Mouse (Mus musculus): ENCODE results near the gene Tbpl1. TPM values are rescaled to one million over a fixed set of nuclear protein-coding genes. Genes with fewer than 3 reads are reported as not detected.

The Tbpl1 gene
- 10 to 100 TPM; 67.4 to 73.2 TPM for total RNA-seq (2021)
- long read RNA-seq, experiment 1, transcript Tbpl1-202 (7 exons, 2,873 nt) = major isoform, 74 of 77 reads
- long read RNA-seq, experiment 1, partial matches to known transcripts = 0 of 77 reads
- long read RNA-seq, experiment 1, other reads (novel, unspliced or antisense) = 3 of 77 reads
- long read RNA-seq, experiment 2, transcript Tbpl1-202 (7 exons, 2,873 nt) = major isoform, 68 of 80 reads
- long read RNA-seq, experiment 2, partial matches to known transcripts = 1 of 80 reads
- long read RNA-seq, experiment 2, other reads (novel, unspliced or antisense) = 10 of 80 reads

DNA sequence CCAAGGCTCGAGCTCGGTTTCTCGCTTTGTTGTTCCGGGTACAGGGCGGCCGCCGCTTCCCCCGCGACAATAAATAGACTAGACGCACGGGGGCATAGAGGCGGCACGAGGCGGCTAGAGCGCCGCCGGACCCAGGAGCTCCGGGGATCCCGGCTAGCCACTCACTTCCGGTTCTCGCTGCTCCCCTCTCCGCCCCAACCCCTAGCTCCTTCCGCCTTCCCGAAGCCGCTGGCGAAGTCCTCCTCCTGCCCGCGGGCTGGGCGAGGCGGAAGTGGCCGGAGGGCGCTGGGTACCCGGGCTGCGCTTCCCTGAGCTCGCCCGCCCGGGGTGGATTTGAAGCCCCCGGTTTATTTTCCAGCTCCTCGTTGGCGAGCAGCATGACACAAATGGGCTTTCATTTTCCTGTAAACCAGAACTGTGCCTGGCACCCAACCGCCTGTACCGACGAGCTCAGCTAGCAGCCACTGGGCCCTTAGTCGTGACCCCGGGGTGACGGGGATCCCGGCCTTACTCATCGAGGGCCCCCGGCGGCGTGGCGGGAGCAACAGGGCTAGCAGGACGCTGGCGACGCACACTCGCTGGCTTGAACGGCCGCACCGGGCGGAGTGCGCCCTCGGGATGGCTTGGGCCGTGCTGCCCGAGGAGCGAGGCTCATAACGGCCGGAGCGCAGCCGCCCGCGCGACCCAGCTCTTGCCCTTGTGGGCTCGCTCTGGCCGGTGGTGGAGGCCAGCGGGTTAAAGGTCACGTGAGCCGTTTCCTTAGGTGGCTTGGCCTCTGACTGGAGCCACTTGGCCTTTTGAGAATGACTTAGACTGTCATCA lies at the start of gene Tbpl1:
Gene Tbpl1, minus strand, starts transcription at position 667 of the 822 bp plus-strand sequence.
- peak; percentile 94 to 96 for DNase-seq (ENCODE audit: low spot score in 2 of 2)

DNA sequence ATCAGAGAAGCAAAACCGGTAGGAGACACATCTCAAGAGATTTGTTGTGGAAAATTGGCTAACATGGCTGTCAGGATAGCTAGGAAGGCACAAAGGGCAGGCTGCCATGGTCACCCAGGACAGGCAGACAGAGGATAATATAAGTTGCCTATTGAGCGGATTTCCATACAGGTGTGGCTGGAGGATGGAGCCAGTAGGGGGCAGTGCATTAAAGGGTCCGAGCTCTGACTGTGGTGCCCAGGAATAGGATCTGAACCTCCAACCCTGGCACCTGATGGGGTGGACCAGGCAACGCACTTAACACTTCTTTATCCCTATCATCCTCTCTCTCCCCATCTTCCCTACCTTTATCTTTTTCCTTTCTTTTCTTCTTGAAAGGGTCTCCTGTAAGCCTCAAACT lies 49.7 kb upstream of the Tbpl1 start:
- DNase-seq (ENCODE audit: low spot score in 2 of 2) = no peak

DNA sequence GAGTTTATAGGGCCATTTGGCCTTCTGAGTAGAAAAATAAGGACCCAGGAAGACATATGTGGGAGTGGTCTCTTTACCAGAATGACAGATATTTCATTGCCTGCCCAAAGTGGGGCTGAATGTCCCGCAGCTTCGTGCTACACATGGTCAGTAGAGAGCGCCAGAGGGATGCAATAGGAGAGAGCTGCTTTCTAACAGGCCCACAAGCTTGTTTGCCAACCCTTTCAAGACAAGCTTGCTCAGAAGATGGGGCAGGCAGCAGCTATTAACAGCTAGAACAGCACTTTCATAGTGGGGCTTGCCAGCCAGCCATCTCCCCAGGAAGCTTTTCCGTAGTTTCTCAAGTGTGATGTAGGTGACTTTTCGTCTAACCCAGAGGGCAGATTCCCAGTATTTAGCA lies 46.2 kb upstream of the Tbpl1 start:
- no peak for DNase-seq (ENCODE audit: low spot score in 2 of 2)

DNA sequence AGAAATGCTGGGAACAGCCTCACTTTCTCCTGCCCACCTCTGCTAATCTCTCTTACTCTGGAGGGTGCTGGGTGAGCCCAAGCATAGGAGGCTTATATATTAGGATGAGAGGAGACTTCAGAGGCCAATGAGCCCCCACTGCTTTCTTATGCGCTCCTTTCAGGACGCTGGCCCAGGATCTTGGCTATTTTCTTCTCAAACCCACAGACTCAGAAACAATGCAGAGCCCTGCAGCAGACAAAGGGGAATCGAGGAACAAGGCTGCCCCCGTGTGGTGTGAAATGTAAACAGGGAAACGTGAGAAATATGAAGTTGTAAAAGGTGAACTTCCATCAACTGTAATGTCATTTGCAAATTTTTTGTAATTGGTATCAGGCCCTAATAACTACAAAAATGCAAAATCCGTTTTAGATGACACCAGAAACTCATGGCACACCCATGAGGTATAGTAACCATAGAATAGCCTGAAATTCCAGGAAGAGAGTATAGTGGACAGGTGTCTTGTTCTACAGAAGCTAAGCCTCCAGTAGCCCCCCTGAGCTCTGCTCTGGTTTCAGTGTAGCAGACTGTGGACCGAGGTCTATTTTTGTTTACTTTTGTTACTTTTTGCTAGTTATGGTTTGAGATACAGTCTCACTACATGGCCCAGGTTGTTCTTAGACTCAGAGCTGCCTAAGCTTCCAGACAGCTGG lies 44.4 kb upstream of the Tbpl1 start:
- DNase-seq (ENCODE audit: low spot score in 2 of 2) = peak; percentile 52 to 69

DNA sequence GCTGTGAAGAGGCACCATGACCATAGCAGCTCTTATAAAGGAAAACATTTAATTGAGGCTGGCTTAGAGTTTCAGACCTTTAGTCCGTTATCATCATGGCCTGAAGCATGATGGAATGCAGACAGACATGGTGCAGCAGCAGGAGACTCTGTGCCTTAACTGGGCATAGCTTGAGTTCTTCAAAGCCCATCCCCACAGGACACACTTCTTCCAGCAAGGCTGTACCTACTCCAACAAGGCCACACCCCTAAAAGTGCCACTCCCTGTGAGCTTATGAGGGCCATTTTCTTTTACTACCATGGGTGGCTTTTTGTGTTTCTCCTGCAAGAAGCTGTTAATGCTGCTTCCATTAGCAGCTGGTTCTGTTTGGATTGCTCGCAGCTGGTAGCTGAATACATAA lies 43.7 kb upstream of the Tbpl1 start:
- DNase-seq (ENCODE audit: low spot score in 2 of 2) = no peak

DNA sequence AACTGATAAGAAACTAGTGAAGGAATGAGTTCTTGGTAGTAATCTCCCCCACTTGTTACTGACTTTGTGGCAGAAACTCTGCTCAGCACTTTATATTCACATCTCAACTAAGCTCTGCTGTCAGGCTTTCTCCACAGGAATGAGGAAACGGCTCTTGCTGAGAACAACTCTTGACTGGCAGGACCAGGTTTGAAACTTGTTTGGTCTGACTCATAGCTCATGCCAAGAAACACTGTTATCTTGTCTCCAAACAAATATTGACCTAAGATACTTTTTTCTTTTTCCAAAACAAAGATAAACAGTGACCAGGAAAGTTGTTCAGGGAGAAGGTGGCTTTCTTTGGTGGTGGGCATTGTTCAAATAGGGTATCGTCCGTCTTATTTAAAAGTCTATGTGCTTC lies 42.9 kb upstream of the Tbpl1 start:
- DNase-seq (ENCODE audit: low spot score in 2 of 2) = no peak

DNA sequence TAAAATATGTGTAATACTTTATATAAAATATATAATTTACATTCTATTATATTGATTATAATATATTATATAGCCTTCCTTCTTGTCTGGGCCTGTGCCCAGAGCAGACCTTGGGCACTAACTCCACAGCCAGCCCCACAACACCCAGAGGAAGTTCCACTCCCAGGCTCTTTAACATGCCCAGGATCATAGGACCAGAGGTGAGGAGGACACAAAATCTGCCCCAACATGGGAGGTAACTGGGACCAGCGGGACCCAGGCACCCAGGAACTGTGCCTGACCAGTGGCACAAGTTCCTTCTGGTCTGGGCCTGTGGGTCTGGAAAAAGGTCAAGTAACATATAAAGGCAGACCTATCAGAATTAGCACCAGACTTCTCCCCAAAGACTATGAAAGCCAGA lies 22.5 kb upstream of the Tbpl1 start:
- no peak for DNase-seq (ENCODE audit: low spot score in 2 of 2)

DNA sequence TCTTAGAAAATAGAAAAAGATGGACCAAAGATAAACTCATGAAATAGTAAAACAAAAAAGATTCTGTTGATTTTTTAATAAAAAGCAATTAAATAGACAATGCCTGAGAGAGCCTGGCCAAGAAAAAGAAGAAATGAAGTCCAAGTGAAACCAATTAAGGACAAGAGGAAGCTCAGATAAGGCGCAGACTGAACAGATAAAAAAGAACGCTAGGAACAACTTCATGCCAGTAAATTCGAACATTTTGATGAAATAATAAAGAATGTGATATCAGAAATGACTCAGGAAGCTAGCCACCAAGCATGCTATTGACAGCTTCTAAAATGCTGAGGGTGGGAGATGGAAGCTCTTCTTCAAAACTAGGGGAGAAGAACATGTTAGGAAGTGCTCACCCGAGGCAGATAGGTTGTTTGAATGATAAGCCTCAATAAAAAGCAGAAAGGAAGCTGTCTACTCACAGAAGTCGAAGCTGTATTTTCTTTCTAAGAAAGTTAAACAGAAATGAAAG lies 19.5 kb upstream of the Tbpl1 start:
- no peak for DNase-seq (ENCODE audit: low spot score in 2 of 2)

DNA sequence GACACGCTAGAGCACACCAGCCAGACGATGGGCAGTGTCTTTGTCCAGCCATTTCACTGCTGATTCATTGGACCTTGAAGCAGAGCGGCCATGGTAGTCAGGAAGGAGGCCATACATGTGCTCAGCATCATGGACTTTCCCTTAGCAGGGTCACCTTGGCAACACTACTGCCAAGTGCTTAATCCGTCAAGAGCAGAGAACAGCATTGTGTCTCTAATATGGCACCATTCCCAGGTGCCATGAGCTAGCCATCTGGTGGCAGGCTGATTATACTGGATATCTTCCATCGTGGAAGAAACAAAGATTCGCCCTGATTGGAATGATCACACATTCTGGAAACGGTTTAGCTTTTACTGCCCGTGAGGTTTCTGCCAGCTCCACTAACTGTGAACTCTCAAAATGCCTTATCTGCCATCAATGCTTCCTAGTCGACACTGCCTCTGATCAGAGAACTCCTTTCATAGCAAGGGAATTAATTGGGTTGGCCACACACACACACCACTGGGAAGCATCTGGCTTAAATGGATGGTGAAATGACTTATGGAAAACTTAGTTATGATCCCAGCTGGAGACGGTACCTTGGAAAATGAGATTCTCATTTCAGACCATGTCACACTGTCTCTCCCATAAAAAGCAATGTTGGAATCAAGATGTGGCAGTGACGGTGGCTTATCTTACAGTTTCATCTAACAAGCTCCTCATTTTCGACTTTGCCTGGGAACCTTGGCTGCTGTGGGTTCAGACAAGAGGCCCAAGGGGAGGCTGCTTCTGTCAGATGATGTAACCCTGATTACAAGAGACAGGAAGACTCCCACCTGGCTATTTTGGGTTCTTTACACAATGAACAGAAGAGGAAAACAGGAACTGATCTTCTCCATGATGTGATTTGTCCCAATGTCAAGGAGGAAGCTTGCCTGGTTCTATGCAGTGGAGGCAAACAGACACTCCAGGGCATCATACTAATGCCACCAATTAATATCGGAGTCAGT lies 14.9 kb upstream of the Tbpl1 start:
- DNase-seq (ENCODE audit: low spot score in 2 of 2) = no peak

DNA sequence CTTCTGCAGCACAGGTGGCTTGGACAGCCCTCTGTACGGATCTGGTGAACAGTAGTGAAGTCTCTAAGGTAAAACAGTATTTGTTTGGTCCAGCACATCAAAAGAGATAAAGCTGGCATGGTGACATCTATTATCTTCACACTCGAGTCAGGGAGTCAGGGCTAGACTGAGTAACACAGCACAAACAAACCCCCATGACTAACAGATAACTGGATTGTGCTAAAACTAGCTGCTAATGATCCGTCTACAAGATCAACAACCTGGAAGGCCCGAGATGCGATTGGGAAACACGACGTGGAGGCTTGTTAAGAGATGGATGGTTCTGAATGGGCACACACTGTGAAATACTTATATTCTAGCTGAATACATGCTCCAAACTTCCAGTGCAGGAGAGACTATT lies 14.2 kb upstream of the Tbpl1 start:
- DNase-seq (ENCODE audit: low spot score in 2 of 2) = no peak

DNA sequence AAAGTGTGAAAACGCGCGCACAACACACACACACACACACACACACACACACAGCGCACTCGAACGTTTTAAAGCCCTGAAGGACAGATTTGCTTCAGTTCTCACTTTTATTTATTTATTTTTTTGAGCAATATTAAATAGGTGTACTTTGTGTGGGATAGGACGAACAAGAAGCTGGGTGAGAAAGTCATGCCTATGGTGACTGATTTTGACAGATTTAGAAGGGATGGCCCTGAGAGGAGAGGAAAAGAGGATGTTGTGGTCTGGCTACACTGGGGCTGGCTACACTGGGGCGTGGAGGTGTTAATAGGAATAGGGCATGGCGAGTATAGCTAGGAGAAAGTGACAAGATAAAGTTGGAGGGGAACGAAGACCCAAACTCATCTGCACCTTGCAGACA lies 443 bp upstream of the Tbpl1 start:
- DNase-seq (ENCODE audit: low spot score in 2 of 2) = no peak

DNA sequence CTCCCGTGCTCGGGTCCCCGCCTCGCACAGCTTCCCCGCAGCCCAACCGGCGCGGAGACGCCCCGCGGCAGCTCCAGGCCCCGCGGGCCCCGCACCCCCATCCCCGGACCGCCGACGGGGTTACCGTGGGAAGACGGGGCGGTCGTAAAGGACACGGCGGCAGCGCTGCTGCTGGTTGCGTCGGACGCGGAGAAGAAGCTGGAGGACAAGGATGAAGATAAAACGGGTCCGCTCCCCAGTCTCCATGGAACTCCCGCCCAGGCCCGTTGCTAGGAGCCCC lies 806 bp downstream of the Tbpl1 start:
- no peak for DNase-seq (ENCODE audit: low spot score in 2 of 2)

DNA sequence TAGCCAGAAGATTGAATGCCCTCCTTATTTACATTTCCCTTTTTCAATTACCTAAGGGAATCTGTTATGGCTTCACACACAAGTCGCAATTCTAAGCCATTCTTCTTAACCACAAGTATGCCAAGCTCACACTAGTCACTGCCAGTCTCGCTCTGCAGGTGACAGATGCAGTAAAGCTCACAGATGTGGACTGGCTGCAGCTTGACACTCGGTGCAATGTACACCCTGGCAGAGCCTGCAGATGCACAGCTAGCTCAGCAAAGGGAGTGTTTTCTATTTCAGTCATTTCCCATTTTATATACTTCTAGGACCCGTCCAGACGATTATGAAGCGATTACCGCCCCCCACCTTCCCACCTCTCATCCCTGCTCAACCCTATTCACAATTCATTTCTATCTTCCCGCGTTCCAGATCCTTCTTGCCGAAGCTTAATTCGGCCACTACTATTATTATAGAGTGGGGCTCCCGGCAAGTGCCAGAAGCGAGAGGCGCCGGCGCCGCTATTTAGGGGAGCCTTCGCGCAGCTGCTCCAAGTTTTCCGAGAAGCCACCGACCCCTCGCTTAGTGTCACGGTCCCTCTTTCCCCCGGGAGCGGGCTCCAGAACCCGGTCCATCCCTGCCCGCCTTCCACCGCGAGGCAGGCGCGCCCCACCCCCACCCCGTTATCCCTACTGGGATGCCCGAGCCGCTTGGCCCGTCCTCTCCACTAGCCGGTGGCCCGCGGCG lies 1.3 kb downstream of the Tbpl1 start:
- DNase-seq (ENCODE audit: low spot score in 2 of 2) = peak; percentile 32 to 35

DNA sequence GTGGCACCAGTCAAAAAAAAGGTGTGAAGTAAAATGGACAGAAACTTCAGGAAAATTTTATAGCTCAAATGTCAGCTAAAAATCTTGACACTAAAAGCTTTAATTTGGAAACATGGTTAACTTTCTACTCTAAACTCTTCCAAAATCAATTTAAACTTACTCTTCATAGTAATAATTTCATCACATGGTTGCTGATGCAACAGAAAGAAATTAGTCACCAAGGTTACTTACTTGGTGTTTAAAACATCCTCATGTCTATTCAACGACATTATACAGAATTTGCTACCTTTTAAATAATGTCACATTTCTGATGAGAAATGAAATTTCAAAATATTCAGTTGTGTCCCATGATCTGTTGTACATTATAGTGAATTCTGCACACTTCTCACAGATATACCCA lies 3.5 kb downstream of the Tbpl1 start:
- DNase-seq (ENCODE audit: low spot score in 2 of 2) = no peak

DNA sequence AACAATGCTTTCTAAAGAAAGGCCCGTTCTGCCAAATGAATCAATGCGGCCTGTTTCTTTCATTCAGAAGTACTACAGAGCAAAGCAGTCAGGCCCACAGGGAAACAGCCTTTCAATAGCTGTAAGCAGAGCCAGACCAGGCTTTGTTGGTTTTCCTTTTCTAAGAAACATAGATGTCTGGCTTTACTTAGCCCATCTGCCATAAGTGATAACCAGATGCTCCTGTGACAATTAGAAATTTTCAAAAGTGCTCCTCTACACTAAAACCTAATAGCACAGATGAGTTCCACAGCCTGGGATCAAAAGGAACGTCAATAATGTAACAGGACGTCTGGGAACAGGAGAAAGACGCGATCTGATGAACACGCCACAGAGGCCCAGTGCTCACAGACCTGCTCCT lies 5.4 kb downstream of the Tbpl1 start:
- DNase-seq (ENCODE audit: low spot score in 2 of 2) = no peak

DNA sequence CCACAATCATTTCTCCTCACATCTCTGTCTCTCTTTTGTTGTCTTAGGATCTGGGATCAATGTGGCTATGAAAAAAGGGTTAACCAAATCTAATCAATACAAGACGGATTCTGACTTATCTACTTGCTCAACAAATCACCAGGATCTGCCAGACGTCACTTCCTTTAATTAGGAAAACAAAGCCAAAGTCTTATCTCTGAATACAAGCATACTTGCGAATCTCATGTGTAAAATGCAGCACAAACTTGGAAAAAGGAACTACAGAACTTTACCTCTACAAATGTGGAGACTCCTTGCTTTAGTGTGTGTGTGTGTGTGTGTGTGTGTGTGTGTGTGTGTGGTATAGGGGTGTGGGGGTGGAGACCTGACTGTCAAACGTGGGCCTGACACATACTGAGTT lies 6.6 kb downstream of the Tbpl1 start:
- no peak for DNase-seq (ENCODE audit: low spot score in 2 of 2)

DNA sequence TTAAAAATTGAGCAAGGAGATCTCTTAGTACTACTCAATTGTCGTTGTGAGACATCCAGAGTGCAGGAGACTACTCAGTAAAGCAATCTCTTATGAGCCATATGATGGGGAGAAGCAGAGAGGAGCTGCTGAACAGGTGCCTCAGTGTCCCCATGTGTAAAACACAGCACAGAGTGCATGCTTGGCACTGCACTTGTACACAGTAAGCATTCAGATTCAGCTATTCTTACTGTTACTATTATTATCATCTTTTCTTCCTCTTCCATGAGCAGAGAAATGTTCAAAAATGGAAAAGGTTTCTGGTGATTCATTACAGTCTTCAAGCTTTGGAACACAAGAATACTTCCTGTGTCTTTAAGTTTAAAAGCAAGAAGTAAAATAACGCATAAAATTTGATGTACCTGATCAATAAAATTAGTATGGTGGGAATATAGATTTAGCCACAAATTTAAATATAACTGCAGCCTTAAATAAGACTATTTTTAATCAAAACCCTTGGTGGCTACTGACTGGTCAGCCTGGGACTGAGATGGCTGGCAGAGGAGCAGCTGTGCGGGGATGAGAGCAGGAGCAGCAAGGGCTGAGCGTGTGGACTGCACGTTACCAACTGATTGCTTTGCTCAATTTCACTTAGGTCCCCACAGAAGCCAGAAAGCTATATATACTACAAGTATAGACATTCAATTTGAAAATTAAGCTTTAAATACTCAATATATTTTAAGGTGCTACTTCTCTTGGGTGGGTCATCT lies 10.8 kb downstream of the Tbpl1 start:
- DNase-seq (ENCODE audit: low spot score in 2 of 2) = no peak

DNA sequence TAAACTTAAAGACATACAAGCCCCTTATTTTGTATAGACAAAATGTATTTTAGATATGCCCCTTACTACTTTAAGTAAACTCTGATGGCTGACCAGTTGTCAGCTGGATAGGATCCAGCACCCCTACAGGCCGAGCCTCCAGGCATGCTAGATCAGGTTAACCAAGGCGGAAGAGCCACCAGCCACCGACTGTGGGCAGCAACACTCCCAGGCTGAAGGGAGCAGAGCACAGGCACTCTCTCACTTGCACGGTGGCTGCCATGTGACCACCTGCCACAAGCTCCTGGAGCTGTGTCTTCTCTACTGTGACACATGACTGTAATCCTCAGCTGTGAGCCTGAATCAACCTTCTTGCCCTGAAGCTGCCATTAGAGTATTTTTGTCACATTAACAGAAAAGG lies 13.3 kb downstream of the Tbpl1 start:
- DNase-seq (ENCODE audit: low spot score in 2 of 2) = no peak

DNA sequence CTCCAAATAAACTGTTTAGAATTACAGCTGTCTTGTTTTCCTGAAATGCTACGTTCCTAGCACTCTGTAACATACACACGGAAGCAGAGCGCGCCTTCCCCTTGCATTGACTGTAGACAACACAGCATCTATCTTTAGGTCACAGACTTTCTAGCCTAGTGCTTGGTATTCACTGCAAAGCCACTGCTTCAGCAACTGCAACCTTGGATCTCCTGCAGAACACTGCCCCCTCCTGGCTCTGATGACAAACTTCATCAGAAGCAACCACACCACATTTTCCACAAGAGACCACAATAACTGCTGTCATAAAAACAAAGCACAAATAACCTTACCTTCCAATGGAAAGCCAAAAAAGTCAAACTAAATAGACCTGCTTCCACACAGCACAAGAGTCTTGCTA lies 17.2 kb downstream of the Tbpl1 start:
- DNase-seq (ENCODE audit: low spot score in 2 of 2) = peak; percentile 54 to 62

DNA sequence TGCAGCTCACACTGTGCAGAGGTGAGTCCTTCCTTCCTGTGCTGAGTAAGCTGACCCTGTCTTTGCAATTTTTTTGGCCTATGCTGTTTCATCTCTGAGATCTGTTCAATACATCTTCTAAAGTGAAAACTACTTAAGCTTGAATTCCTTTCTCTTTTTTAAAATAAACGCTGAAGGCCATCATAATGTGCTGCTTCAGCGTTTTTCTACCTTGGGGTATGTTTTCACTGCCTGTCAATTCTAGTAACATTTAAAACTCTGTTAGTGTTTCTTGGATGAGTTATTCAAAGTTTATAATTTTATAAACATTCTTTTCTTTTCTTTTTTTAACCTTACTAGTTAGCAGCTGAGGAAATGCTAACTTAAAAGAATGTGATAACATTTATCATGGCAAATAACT lies 18.8 kb downstream of the Tbpl1 start:
- DNase-seq (ENCODE audit: low spot score in 2 of 2) = no peak
